Mouse (Mus musculus) layer of hippocampus, adult 2 months (tissue): Measurements from ENCODE around the gene Mrpl23. TPM values are rescaled to one million over a fixed set of nuclear protein-coding genes. Genes with fewer than 3 reads are reported as not detected.

Experiments used
- DNase-seq, 2 experiments: peaks; one replicate each; pipeline ENCODE4 v3.0.0; 2022; ENCODE audit warnings: low spot score in 2 of 2
- H3K27ac ChIP-seq: fragments of 200-600 bp; 2 replicates; pipeline ENCODE4 v1.8.1; 2022
- H3K4me3 ChIP-seq: fragments of 200-600 bp; 2 replicates; pipeline ENCODE4 v1.8.1; 2022; ENCODE audit warnings: mild to moderate bottlenecking
- CTCF ChIP-seq: fragments of 200-600 bp; conservative IDR thresholded peaks from 2 replicates; pipeline ENCODE4 v1.8.1; 2022; ENCODE audit warnings: antibody characterized with exemption, mild to moderate bottlenecking, moderate library complexity
- total RNA-seq, 2 experiments: library from RNA; stranded (reverse); gene quantifications; 2 replicates each; pipeline ENCODE4 v1.2.3; 2021

The Mrpl23 gene
- total RNA-seq, 2 experiments from 2014 or later = 7.9 to 8.8 TPM

GRCm38 (mm10) chr7:142529350-142529749, 3.1 kb upstream of the Mrpl23 start:
- no peak for TF ChIP-seq CTCF
- no peak overlapping the region for H3K4me3 ChIP-seq
- no peak overlapping the region for H3K27ac ChIP-seq
- no peak for DNase-seq

- DNase-seq = no peak
- TF ChIP-seq CTCF = no peak
- Histone ChIP-seq H3K4me3 (no peak overlapping the region), H3K27ac (no peak overlapping the region)
Measured at GRCm38 (mm10) chr7:142531973-142532521, 439 bp upstream of the Mrpl23 start.

- Histone ChIP-seq H3K27ac (peak overlapping the region; percentile 90), H3K4me3 (peak overlapping the region; percentile 77)
- peak; percentile 66 to 87 for DNase-seq
- TF ChIP-seq CTCF = peak; percentile 95
Measured at GRCm38 (mm10) chr7:142533059-142533855, 771 bp downstream of the Mrpl23 start.

GRCm38 (mm10) chr7:142535116-142535515, 2.6 kb downstream of the Mrpl23 start:
- TF ChIP-seq CTCF = no peak
- H3K27ac ChIP-seq = no peak overlapping the region
- H3K4me3 ChIP-seq = no peak overlapping the region
- no peak for DNase-seq

GRCm38 (mm10) chr7:142535832-142536231, 3.3 kb downstream of the Mrpl23 start:
- no peak for DNase-seq
- Histone ChIP-seq H3K4me3 (no peak overlapping the region), H3K27ac (no peak overlapping the region)
- no peak for TF ChIP-seq CTCF

GRCm38 (mm10) chr7:142537181-142537580, 4.7 kb downstream of the Mrpl23 start:
- Histone ChIP-seq H3K4me3 (no peak overlapping the region), H3K27ac (no peak overlapping the region)
- no peak for DNase-seq
- no peak for TF ChIP-seq CTCF

GRCm38 (mm10) chr7:142537879-142538278, 5.4 kb downstream of the Mrpl23 start:
- H3K27ac ChIP-seq = no peak overlapping the region
- peak; percentile 99 for TF ChIP-seq CTCF
- peak; percentile 28 to 72 for DNase-seq
- no peak overlapping the region for H3K4me3 ChIP-seq

GRCm38 (mm10) chr7:142538291-142538690, 5.8 kb downstream of the Mrpl23 start:
- no peak overlapping the region for H3K4me3 ChIP-seq
- H3K27ac ChIP-seq = no peak overlapping the region
- TF ChIP-seq CTCF = no peak
- DNase-seq = no peak

- TF ChIP-seq CTCF = no peak
Measured at GRCm38 (mm10) chr7:142538766-142539165, 6.3 kb downstream of the Mrpl23 start.

GRCm38 (mm10) chr7:142539828-142540227, 7.3 kb downstream of the Mrpl23 start:
- DNase-seq = no peak
- no peak for TF ChIP-seq CTCF
- Histone ChIP-seq H3K4me3 (no peak overlapping the region), H3K27ac (no peak overlapping the region)

More at GRCm38 (mm10) chr7:142538766-142539165, 6.3 kb downstream of the Mrpl23 start:
- DNase-seq = no peak
- no peak overlapping the region for H3K27ac ChIP-seq
- H3K4me3 ChIP-seq = no peak overlapping the region

- no peak for DNase-seq
- Histone ChIP-seq H3K27ac (no peak overlapping the region), H3K4me3 (no peak overlapping the region)
- TF ChIP-seq CTCF = no peak
Measured at GRCm38 (mm10) chr7:142542771-142543303, 10.4 kb downstream of the Mrpl23 start.

- Histone ChIP-seq H3K4me3 (no peak overlapping the region), H3K27ac (no peak overlapping the region)
- TF ChIP-seq CTCF = no peak
- DNase-seq = no peak
Measured at GRCm38 (mm10) chr7:142545967-142546366, 13.5 kb downstream of the Mrpl23 start.

GRCm38 (mm10) chr7:142547874-142548273, 15.4 kb downstream of the Mrpl23 start:
- DNase-seq = no peak
- no peak for TF ChIP-seq CTCF
- Histone ChIP-seq H3K27ac (no peak overlapping the region), H3K4me3 (no peak overlapping the region)

- TF ChIP-seq CTCF = no peak
- no peak for DNase-seq
- no peak overlapping the region for H3K27ac ChIP-seq
- no peak overlapping the region for H3K4me3 ChIP-seq
Measured at GRCm38 (mm10) chr7:142548706-142549105, 16.2 kb downstream of the Mrpl23 start.
